Mouse (Mus musculus) fibroblast of lung, adult 2 months (primary cell): Measurements from ENCODE around the gene Rln3.
A peak's percentile ranks its signal among the peaks of the same experiment; 100 is the strongest.
"Not testable (repeated sequence)": the region's sequence is repeated elsewhere in the genome, so short reads cannot be mapped to it uniquely, and the experiment has no call there.

Experiments
- DNase-seq: peaks from one replicate; pipeline ENCODE4 v3.0.0-alpha.2; 2011; ENCODE audit warnings: low read depth

The Rln3 gene

GRCm38 (mm10) chr8:84019738-84020137 is 25.1 kb downstream of the Rln3 start:
- no peak for DNase-seq

DNA sequence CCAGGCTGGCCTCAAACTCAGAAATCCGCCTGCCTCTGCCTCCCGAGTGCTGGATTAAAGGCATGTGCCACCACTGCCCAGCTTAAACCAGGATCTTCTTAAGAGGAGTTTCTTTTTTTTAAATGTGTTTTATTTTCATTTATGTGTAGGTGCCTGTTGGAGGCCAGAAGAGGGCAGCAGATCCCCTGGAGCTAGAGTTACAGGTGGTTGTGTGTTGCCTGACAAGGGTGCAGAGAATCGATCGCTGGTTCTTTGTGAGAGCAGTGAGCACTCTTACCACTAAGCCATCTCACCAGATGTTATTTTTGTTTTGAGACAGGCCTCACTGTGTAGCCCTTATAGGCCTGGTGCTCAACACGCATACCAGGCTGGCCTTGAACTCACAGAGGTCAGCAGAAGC is 29.0 kb downstream of the Rln3 start:
- DNase-seq: no peak

DNA sequence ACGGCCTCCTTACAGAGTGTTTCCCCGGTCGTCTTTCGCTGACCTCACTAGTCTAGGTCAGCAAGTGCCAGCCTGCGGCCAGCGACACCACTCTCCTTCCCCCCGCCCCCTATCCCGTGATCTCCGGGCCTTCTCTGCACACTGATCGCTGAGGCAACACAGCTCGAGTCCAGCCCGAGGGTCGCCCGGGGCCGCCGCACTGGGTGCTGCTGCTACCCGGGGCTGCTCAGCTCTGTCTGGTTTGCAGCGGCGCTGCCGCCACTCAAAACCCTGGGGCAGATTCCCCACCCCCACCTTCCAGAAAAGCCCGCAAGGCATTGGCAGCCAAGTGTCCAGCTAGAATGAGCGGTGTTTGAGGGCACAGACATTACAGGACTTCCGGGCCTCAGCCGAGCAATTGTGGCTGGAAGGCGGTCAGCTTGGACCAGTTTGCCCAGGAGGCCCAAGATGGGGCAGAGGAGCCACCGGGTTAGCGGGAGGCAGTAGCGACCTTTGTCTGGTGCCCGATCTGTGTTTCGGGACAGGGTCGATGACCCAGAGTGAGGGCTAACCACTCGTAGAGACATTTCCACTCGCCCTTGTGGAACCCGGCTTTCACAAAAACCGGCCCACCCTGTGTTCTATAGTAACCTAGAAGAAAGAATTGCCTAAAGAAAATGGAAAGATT is 32.2 kb downstream of the Rln3 start:
- no peak for DNase-seq

GRCm38 (mm10) chr8:84011705-84012498 is 32.9 kb downstream of the Rln3 start, which contains the start of gene 2210011C24Rik:
Gene 2210011C24Rik (minus strand): TSS chr8:84012171.
- DNase-seq: no peak

DNA sequence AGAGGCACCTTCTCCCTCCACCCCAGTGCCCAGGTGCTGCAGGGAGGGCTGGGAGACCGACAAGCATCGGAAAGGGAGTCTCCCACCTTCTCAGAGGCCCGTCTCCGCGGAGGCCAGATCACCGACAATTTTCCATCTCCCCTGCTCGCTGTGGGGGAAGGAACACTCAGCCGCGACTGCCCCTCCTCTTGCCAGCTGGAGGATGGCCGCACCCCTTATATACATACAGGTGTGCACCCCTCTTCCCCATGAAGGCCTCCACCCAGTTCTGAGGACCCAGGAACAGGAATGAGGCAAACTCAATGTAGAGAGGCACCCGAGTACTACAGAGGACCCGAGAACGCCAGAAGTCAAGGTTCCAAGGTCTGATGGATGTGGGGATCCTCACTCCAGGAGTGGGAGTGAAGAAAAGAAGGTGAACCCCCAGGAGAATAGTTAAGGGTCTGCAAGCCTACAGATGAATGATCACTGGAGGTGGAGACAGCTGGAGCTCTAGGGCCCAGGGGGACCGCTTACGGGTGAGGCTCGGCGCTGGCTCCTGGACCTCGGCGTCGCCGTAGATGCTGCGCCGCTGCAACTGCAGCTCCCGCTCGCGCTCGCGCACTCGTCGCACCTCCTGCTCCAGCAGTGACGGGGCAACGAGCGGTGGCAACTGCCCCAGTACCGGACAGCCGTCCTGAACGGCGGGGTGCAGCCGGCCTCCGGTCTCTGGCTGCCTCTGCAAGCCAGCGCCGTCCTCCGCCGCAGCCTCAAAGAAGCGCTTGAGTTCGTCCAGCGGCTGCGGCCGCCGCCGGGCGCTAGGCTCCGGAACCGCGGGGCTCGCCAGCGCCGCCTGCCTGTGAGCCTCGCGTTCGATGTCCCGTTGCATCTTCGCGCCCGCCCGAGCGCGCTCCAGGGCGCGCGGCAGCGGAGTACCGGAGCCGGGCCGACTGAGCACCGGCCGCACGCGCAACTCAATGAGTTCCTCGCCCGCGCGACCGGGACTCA is 33.9 kb downstream of the Rln3 start:
- DNase-seq: no peak

- DNase-seq: no peak
Measured at GRCm38 (mm10) chr8:84009876-84010275, 34.9 kb downstream of the Rln3 start.

- no peak for DNase-seq
Measured at GRCm38 (mm10) chr8:84008362-84008761, 36.4 kb downstream of the Rln3 start.

DNA sequence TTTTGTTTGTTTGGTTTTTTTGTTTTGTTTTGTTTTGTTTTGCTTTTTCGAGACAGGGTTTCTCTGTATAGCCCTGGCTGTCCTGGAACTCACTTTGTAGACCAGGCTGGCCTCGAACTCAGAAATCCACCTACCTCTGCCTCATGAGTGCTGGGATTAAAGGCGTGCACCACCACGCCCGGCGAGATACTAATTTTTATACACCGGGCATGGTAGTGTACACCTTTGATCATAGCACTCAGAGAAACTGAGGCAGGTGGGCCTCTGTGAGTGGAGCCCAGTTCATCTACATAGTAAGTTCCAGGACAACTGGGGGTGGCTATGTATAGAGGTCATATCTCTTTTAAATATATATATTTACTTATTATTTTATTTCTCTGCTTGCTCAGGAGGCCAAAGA is 39.3 kb downstream of the Rln3 start:
- not testable (repeated sequence) for DNase-seq

DNA sequence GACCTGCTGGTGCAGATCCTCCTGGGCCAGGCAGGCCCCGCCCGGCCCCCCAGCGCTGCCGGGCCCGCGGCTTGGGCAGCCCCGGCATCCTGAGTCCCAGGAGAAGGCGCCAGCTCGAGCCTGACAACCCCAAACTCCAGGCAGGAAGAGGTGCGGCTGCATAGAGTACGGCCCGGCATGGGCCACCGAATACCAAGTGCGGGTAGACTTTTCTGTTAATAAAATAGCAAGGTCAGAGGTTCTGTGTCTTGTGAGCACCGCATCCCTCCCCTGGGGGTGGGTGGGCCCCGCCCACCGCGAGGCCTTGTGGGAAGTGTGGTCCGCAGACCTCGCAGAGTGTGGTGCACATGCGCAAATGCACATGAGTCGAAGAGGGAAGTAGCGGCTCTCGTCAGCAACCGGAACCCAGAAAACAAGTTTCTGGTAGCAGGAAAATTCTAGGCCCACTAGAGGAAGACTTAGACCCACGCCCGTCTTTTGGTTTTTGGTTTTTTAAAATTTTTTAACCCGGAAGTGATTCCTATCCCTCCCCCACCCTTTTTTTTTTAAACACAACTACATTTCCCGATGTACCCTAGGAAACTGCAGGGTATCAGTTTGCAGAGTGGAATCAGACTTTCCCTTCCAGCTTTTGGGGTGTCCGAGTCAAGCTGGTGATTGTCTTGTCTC is 40.1 kb downstream of the Rln3 start:
- DNase-seq: peak; percentile 92

- DNase-seq: no peak
Measured at GRCm38 (mm10) chr8:84003612-84004246, 41.1 kb downstream of the Rln3 start.

GRCm38 (mm10) chr8:84002957-84003611 is 41.7 kb downstream of the Rln3 start:
- no peak for DNase-seq

DNA sequence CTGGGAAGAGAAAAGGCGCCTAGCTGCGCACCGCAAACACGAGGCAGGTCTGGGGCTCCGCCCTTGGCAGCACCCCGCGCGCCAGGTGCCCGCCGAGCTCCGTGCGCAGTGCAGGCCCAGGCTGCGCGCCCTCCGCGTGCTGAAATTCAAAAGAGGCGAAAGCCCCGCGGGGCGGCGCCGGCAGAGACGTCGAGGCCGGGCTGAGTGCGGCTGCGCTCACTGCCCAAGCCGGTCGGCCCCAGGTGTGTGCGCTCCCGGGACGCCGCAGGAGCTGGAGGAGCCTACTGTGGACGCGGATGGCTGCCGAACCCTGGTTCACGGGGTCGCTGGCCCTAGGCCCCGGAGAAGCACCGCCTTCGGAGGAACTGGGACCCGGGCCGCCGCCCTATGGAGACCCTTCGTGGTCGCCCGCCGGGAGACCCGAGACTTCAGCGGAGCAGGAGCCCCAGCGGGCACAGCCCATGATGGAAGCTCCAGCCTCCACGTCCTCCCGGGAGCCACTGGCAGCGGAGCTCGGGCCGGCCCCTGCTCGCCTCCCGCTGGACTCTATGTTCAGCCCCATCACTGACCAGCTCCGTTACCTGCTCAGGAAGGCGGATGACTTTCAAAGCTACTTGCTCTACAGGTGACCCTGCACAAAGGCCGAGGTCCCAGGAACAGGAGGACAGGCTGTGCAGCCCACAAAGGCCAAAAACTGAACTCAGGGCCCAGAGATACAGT is 43.4 kb downstream of the Rln3 start, which contains the start of gene 1700067K01Rik:
TSS of gene 1700067K01Rik (plus strand) at position 222 of the 720 bp plus-strand sequence.
- DNase-seq: no peak

DNA sequence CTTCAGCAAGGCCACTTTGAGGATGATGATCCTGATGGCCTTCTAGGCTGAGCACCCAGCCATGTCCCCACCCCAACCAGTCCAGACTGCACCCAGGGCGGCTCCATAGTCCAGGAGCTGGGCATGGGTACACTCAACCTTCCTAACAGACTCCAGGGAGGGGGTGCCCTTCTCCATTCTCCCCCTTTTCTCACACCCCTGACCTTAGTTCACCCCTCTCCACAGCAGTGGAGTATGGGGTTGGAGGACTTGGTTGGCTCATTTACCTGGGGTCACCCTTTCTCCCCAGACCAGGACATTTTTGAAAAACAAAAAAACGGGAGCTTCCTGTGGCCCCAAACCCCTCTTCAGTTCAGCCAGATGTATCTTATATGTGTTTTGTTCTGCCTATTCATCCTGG is 45.0 kb downstream of the Rln3 start:
- no peak for DNase-seq

DNA sequence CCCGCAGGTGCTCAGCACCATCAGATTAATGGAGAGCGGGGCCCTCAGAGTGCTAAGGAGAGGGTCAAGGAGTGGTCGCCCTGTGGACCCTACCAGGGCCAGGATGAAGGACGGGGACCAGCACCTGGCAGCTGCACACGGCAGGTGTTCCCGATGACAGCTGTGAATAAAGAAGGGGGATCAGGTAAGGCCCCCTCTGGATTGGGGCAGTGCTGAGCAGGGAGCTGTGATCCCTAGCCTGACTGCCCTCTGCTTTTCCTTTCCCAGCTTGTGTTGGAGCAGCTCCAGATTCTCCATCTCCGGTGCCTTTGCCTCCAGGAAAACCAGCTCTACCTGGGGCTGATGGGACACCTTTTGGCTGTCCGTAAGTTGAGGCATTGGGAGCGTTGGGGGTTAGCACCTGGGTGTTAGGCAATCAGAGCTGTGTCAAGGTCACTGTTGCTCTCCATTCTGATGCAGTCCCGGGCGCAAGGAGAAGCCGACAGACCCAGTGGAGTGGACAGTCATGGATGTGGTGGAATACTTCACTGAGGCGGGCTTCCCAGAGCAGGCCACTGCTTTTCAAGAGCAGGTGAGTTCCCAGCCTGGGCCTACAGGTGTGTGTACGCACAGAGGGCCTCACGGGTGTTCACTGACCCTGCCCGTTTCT is 45.6 kb downstream of the Rln3 start:
- no peak for DNase-seq

DNA sequence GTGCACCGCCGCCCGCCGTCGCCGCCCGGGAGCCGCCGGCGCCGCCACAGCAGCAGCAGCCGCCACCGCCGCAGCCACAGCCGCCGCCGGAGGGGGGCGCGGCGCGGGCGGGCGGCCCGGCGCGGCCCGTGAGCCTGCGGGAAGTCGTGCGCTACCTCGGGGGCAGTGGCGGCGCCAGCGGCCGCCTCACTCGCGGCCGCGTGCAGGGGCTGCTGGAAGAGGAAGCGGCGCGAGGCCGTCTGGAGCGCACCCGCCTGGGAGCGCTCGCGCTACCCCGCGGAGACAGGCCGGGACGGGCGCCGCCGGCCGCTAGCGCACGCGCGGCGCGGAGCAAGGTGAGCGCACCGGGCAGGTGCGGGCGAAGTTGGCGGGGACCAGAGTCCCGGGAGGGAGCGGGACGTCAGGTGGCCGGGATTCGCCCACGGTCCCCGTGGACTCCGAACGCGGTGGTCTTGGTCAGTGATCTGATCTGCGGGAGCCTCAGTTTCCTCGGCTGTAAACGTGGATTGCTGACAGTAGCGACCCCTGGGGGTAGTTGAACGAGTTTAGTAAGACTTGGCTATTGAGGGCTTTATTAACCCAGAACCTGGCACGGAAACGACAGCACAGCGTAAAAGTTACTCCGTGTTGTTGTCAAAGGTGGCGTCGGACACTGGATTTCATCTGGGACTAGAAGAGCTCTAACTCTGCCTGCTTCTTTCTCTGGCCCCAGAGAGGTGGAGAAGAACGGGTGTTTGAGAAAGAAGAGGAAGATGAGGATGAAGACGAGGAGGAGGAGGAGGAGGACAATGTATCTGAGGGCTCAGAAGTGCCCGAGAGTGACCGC is 46.4 kb downstream of the Rln3 start:
- no peak for DNase-seq

DNA sequence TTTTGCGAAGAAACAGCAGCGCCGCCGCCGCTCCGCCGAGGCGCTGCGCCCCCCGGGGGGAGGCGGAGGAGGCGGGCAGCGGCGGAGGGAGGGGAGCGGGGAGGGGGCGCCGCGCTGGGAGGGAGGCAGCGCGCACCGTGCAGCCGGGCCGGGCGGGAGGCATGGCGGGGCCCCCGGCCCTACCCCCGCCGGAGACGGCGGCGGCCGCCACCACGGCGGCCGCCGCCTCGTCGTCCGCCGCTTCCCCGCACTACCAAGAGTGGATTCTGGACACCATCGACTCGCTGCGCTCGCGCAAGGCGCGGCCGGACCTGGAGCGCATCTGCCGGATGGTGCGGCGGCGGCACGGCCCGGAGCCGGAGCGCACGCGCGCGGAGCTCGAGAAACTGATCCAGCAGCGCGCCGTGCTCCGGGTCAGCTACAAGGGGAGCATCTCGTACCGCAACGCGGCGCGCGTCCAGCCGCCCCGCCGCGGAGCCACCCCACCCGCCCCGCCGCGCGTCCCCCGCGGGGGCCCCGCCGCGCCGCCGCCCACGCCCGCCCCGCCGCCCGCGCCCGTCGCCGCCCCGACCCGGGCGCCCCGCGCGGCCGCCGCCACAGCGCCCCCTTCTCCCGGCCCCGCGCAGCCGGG is 47.2 kb downstream of the Rln3 start, which contains the start of gene Samd1:
TSS of gene Samd1 (plus strand) at position 162 of the 631 bp plus-strand sequence.
- DNase-seq: no peak

GRCm38 (mm10) chr8:83996567-83997505 is 48.0 kb downstream of the Rln3 start:
- DNase-seq: no peak
